Mouse (Mus musculus) large intestine, adult 2 months (tissue): ENCODE results near the gene Zfp275. TPM values are rescaled to one million over a fixed set of nuclear protein-coding genes. Genes with fewer than 3 reads are reported as not detected.
"Not testable (repeated sequence)": the region's sequence is repeated elsewhere in the genome, so short reads cannot be mapped to it uniquely, and the experiment has no call there.

Experiments
- DNase-seq: peaks from one replicate; pipeline ENCODE4 v3.0.0-alpha.2; 2012; ENCODE audit warnings: low read depth, low spot score
- WGBS: fragments of 180-500 bp; shearing (Covaris S2); methylation state at CpG from one replicate; pipeline ENCODE4 v1.1.7; 2018; 5-methylcytosine and 5-hydroxymethylcytosine counted together
- polyA plus RNA-seq: library from polyadenylated mRNA; depleted of rRNA; stranded (reverse); fragments of >200 nt; gene quantifications from 2 replicates; pipeline ENCODE4 v1.2.3, GENCODE M21; 2012; rRNA removed

The Zfp275 gene
- polyA plus RNA-seq: 3.0 and 4.7 TPM in 2 replicates

DNA sequence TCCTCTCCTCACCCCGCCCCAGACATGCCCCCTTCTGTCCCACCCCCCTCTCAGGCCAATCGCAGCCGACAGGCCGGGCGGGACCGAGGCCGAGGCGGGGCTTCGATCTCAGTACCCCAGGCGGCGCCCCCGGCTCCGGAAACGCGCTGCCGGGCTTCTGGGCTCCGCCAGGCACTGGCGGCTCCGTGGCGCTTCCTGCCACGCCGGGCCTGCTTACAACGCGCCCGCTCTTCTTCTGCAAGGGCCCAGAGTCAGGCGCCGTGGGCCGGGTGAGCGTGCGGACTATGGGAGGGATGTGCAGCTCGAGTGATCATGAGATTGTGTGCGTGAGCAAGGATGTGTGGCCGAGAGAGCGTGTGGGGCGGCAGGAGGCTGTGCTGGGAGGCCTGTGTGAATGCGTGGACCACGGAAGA is at the start of gene Zfp275:
TSS of gene Zfp275 (plus strand) at position 139 of the 413 bp plus-strand sequence.
- 22% methylated on average over 37 of the region's 37 CpGs for WGBS
- no peak for DNase-seq

DNA sequence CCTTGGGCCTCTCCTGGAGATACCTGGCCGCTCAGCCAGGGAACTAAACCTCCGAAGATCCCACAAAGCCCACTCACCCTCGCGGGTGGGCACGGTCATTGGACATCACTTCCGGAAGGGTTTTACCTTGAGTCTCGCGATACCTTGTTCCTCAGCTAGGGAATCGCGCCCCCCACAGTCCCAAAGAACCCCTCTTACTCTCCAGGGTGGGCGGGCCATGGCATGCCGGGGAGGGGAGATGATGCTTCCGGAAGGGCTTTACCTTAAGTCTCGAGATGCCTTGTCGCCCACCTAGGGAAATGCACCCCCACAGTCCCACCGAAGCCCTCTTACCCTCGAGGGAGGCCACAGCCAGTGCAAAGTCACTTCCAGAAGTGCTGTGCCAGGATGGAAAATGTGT is 49.5 kb upstream of the Zfp275 start, which contains the start of the genes Xlr5a and Xlr5c:
TSS of gene Xlr5a (minus strand) at position 101 of the 400 bp plus-strand sequence.
TSS of gene Xlr5c (minus strand) at position 101 of the 400 bp plus-strand sequence.
- not testable (repeated sequence) for DNase-seq
- WGBS: 91% methylated on average over 12 of the region's 17 CpGs

DNA sequence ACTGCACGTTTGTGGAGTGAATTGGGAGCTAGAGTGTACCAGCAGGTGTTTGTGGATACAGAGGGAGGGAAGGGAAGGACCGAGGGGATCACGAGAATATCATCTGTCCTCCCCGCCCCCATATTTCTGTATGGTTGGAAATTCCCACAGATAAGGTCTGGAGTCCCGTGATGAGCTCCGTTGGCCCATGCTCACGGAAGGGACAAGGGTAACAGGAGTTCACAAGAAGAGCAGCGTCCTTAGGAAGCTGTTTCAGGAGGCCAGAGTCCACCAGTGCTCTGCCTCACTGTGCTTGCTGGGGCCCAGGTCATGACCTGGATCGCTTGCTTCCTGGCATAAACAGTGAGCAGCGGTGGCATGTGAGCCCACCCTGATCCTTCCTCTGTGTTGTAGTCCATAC is 46.7 kb upstream of the Zfp275 start:
- 37% methylated on average over 10 of the region's 10 CpGs for WGBS
- DNase-seq: not testable (repeated sequence)

DNA sequence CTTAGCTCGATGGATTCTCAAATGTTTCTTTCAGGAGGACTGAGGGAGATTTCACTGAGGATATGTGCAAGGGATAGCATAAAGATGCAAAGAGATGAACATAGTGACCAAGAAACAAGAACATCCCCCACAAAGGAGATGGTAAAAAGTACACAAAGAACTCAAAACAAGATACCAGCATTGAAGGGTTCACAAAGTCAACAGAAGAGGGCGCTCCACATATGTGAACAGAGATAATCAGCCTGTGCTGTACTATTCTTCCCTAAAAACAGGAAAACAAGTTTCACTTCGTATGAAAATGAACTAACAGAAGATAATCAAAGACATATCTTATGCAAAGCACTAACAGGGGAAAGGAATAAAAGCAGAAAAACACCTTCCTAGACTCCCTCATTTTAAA is 29.9 kb upstream of the Zfp275 start:
- DNase-seq: no peak
- WGBS: 28% methylated on average over 3 of the region's 3 CpGs

DNA sequence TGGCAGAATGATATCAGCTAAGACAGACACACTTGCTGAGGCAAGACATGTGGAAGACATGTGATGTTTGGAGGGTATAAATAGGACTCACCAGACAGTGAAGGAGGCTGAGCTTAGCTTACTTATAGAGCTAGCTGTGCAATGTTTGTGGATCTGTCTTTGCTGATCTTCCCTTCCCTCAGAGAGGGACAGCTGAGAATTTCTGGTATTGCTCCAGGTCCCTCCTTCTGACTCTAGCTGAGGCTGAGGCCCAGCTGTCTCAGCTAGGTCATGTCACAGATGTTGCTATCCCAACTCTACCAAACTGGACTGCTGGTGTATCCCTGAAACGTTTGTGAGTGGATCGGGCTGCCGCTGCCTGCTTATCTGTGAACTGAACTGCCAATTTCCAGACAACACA is 21.4 kb upstream of the Zfp275 start:
- no peak for DNase-seq
- WGBS: 60% methylated on average over 3 of the region's 3 CpGs

DNA sequence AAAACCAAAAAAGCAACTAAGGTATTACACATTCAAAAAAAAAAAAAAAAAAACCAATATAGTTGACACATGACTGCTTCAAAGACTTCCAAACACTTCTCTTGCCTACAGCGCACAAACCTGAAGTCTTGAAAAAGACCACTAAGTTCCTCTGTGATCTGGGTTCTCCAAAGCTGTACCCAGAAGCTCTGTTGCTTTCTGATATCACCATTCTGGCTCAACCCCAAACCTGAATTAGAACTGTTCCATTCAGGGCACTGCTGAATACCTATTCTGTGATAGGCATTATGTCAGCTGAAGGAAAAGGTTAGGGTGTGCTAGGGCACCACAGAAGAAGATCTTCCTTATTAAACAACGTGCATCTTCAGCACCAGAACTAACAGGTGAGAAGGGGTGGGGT is 15.2 kb upstream of the Zfp275 start:
- DNase-seq: no peak
- 67% methylated on average over 2 of the region's 2 CpGs for WGBS

DNA sequence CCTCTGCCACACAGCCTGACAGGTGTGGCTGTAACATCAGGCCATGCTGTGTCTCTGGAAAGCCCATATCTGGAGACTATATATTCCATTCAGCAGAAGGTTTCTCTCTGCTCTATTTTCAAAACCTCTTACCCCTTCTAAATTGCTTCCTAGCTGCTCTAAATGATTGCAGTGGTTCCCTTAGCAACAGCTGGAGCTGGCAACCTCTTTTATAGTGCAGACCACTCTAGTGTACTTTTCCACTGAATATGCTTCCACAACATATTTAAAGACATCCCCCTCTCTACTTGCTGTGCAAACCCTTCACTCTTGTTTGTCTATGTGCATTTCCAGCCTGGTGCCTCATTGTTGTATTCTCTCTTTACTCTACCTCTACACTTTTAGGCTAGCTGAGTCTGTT is 8.9 kb upstream of the Zfp275 start:
- no peak for DNase-seq

DNA sequence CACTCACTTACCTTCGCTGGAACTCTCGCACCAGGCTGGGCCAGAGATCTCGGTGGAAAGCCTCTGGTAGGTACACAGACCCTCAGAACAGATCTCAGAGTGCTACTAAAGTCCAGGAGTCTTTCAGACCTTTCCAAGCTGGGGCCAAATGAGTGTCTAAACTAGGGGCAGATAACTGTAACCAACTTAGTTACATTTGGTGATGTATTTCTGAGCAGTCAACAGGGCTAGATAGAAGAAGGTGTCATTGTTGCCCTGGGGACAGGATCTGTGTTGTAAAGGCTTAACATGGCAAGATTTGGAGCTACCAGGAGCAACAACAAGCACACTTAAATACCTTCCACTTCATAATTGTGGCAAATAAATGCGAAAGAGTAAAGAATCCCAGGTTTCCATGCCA is 5.7 kb upstream of the Zfp275 start, which contains the start of gene Gm45015:
TSS of gene Gm45015 (minus strand) at position 101 of the 400 bp plus-strand sequence.
- DNase-seq: no peak
- WGBS: 91% methylated on average over 4 of the region's 4 CpGs

DNA sequence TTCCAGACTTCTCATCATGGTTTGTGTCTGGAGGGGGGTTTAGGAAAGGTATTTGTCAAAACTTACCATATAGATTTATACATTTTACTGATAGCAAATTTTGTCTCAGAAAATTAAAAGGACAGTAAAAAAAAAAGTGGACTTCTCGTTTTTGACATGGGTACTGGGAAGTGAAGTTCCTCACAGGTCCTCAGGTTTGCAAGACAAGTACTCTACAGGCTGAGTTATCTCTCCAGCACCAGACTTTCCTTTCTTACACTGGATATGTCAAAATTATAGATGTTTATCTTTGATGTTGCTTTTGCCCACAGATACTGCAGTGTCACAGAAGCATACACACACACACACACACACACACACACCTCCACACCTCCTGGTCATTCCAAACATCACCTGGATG is 948 bp upstream of the Zfp275 start:
- DNase-seq: no peak
- WGBS: 53% methylated on average over 1 of the region's 1 CpGs

DNA sequence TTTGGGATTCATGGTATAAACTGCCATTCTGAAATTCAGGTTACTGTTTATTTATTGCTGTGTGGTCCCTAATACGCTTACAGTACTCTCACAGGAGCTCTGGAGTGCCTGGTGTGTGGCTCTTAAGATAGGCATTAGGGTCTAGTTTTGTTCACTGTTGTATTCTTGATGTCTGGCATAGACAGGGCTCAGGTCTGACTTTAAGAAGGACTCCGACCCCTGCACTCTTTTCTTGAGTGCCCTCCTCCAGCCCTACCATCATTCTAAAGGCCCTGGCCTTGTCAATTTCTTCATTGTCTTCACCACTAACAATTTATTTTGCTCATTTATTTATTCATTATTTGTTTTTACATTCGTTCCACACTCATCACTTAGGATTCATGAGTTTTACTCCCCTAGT is 353 bp upstream of the Zfp275 start:
- 51% methylated on average over 3 of the region's 3 CpGs for WGBS
- no peak for DNase-seq

DNA sequence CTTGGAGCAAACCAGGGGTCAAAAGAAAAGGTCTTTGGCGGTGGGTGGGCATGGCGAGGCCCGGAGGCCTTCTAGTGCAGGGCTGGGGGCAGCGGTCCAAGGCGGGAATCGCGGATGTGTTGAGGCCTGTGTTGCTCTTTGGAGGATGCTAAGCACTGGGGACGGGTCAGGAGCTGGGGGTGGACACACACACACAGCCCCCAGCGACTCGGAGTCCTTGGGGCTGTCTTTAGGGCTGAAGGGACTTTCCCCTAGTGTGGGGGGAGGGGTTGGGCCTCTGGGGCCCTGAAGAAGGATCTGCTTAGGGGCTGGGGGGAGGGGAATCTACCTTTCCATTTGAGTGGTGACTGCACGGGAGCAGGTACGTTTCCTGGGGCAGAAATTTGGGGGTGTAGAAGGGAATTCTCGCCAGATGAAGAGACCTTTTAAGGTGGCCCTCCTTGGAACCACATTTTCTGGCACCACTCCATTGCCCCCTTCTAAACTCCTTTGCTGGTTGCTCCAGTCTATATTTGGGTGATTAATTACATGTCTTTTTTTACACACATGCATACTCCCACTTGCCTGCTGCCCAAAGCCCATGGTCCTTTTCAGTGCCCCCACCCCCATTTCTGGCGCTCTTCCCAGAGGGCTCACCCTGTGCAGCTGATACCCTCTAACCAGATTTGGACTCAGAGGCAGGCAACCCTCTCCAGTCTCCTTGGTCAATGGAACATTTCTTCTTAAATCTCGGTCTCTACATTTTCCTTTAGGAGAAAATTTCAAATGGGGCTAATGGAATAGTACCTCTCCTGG is 717 bp downstream of the Zfp275 start:
- no peak for DNase-seq
- WGBS: 25% methylated on average over 15 of the region's 15 CpGs

DNA sequence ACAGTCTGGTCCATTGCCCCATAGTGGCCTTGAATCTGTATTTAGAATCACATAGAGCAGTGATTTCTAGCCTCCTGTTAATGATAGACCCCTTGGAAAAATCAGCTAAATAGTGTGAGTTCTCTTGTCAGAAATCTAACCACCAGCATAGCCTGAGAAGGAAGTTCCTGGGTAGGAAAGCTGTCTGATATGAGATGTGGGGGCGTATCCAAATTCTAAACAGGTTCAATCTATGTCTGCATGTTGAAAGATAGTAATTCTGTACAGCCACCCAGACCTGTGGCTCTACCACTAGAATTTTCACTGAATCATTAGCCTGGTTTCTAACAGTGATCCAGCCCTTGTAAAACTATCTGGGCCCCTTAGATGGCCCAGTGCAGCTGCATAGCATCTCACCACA is 1.4 kb downstream of the Zfp275 start:
- no peak for DNase-seq
- 59% methylated on average over 1 of the region's 1 CpGs for WGBS

DNA sequence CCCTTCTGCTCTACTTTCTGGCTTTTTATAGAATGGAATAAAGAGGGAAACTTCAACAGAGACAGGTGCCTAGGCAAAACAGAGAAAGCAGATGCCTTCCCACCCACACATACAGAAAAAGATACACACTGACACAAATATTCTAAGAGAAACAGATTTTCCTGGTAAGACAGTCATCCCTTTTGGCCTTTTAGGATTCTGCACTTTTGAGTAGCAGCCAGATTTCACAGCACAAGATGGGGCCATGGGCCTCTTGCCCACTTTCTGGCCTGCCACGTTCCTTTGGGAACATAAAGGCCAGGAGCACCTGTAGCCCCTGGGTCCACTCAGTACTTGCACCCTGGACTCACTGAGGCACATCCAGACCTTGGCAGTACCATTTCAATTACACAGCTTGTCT is 1.9 kb downstream of the Zfp275 start:
- WGBS: 69% methylated on average over 1 of the region's 1 CpGs
- no peak for DNase-seq

DNA sequence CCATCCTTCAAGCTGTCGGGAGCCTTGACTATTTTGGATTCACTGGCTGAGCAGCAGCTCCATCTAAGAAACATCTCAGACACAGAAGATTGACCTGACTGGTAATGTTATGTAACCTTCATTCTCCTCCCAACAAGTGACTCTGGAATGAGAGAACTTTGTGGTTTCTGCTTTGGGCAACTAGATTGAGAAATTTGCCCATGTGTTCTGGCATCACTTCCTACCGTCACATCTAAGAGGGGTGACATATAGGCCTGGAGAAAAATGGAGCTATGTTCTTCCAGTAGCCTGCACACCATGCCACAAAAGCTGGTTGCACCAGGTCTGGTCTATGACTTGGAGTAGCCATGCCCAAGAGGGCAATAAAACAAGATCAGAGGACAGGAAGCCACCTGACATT is 13.7 kb downstream of the Zfp275 start:
- 90% methylated on average over 2 of the region's 2 CpGs for WGBS
- no peak for DNase-seq

DNA sequence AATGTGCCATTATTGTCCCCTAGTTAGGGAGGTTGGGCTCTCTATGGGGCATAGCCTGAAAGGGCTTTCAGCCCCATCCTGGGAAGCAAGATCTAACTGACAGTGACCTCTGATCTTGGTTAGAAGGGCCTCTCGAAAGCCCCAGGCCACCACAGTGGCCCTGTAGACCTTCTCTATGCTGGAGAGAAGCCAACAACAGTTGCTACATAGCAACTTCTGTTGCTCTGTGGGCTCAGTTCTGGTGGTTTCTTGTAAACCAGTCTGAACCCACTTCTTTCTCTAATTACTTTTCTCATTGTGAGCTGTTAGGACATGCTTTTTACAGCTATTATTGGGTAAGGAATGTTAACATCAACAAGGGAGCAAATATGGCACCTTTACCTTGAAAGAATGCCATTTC is 14.3 kb downstream of the Zfp275 start:
- 89% methylated on average over 1 of the region's 1 CpGs for WGBS

DNA sequence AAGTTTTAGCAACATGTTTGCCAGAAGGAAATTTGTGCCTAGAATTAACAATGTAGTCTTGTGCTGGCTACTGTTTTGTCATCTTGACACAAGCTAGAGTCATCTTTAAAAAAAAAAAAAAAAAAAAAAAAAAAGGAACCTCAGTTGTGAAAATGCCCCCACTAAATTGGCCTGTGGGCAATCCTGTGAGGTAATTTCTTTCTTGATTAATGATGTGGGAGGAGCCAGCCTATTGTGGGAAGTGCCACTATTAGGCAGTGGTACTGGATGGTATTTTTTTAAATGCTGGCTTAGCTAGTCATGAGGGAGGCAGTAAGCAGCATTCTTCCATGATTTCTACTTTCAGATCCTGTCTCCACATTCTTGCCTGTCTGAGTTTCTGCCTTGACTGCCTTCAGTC is 20.9 kb downstream of the Zfp275 start:
- no peak for DNase-seq

More for the DNA sequence above, 14.3 kb downstream of the Zfp275 start:
- DNase-seq: no peak

DNA sequence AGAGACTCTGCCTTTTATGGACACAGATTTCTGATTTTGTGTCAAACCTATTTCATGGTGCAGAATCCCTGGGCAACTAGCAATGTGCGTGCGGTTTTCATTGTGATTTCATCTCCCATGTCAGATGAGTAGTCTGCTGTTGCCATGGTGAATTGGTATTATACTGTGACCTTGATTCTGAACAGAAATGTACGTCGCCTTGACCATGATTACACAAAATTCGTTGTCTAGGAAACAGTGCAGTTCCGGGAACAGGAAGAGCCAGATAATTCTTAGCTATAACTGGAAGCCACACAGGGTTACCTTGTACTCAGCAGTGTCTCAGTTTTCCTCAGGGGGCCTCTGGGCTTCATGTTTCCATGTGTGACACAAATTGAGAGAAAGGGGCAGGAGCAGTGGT is 42.0 kb downstream of the Zfp275 start:
- 63% methylated on average over 6 of the region's 6 CpGs for WGBS

DNA sequence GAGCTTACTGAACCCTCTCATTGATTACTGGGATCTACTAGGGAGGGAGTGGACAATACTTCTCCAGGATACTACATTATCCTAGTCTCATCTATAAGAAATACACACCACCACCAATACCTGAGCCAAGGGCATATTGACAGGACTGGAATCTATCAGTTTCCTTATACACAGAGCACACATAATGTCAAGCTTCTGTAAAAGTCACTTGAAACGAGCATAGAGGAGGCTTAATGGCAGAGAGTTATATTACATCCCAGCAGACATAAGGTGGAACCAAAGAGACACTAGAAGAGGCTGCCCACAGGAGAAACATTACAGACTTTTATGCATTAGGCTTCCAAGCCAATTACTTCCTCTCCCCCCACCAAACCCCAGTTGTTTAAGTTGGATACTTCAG is 42.5 kb downstream of the Zfp275 start:
- 11% methylated on average over 1 of the region's 1 CpGs for WGBS
- DNase-seq: no peak

More for the DNA sequence above, 42.0 kb downstream of the Zfp275 start:
- no peak for DNase-seq

DNA sequence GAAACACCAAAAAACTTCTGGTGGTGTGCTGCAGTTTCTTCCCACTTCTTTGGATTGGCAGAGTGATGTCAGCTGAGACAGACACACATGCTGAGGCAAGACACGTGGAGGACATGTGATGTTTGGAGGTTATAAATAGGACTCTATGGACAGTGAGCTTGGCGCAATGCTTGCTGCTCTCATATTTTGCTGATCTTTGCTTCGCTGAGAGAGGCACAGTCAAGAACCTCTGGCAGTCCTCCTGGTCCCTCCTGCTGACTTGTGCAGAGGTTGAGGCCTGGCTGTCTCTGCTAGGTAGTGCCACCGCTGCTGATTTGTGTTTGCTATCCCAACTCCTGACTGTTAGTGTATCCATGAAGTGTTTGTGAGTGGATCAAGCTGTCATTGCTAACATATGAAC is 49.1 kb downstream of the Zfp275 start:
- DNase-seq: no peak
- WGBS: 73% methylated on average over 4 of the region's 4 CpGs

DNA sequence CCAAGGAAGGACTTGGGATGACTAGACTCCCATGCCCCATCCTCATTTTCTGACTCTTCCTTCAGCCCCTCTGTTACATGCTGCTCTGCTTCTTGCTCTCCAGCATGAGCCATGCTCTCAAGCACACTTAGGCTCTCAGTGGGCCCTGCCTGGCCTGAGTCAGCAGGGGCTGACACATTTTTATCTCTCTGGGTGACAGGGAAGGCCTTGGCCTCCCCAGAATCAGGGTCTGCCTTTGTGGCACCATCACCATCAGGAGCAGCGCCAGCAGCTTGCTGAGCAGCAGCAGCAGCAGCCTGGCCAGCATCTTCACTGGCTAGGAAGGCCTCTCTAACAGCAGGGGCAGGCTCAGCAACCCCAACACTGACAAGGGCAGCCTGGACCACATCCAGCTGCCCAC is 54.0 kb downstream of the Zfp275 start:
- 94% methylated on average over 1 of the region's 1 CpGs for WGBS
- DNase-seq: no peak

DNA sequence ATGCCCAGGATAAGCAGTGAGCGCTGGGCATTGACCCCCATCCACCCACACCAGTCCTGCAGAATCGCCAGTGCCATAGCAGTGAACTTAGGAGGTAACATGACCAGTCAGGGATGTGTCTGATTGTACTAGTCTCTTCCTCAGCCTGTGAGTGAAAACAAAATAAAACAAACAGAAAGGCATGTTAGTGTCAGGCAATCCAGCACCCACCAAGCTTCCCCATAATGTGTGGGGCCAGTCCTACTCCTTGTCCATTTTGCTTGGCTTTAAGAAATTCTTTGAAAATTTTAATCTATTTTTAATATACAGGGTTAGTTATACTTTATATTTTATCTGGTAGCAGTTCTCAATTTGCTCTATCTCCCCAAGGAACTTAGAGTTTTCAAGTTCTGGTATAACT is 56.2 kb downstream of the Zfp275 start, which contains the start of gene Gm18336:
TSS of gene Gm18336 (minus strand) at position 101 of the 400 bp plus-strand sequence.
- 82% methylated on average over 2 of the region's 2 CpGs for WGBS
- not testable (repeated sequence) for DNase-seq
